Mouse (Mus musculus) ES-E14 (cell line): ENCODE measurements around the gene Mettl14.

Experiments used
- HCFC1 ChIP-seq: IDR thresholded peaks from 2 replicates; pipeline ENCODE4 v1.6.1; 2012; ENCODE audit warnings: low read length, inconsistent platforms, borderline replicate concordance; ENCODE audit not compliant: insufficient read depth
- ZC3H11A ChIP-seq: IDR thresholded peaks from 2 replicates; pipeline ENCODE4 v1.6.1; 2012; ENCODE audit warnings: low read depth, mild to moderate bottlenecking, inconsistent platforms, low read length, borderline replicate concordance

GRCm38 (mm10) chr3:123337853-123338252 is 48.1 kb downstream of the Mettl14 start:
- TF ChIP-seq ZC3H11A (no peak), HCFC1 (no peak)
